Mouse (Mus musculus) lung, embryonic 15.5 days (tissue): ENCODE data around the gene Sik3. TPM values are rescaled to one million over a fixed set of nuclear protein-coding genes. Genes with fewer than 3 reads are reported as not detected.
A peak's percentile ranks its signal among the peaks of the same experiment; 100 is the strongest.

Experiments
- ATAC-seq: fragments of 200-750 bp; cut with Nextera tagmentation; 2 replicates; pipeline ENCODE4 v1.8.0; 2017; ENCODE audit warnings: moderate number of reproducible peaks, borderline replicate concordance; ENCODE audit not compliant: low FRiP score, low TSS enrichment; ENCODE audit errors: extremely low read depth
- H3K27ac ChIP-seq: fragments of 300-500 bp; sonication (generic); 2 replicates; pipeline ENCODE4 v1.5.1; 2015; ENCODE audit warnings: moderate library complexity, mild to moderate bottlenecking, inconsistent platforms
- H3K27me3 ChIP-seq: fragments of 300-500 bp; sonication (generic); 2 replicates; pipeline ENCODE4 v1.6.1; 2015; ENCODE audit warnings: inconsistent platforms
- H3K36me3 ChIP-seq: fragments of 300-500 bp; sonication (generic); 2 replicates; pipeline ENCODE4 v1.6.1; 2015; ENCODE audit warnings: inconsistent platforms
- H3K4me1 ChIP-seq: fragments of 300-500 bp; sonication (generic); 2 replicates; pipeline ENCODE4 v1.6.1; 2015; ENCODE audit warnings: inconsistent platforms
- H3K4me2 ChIP-seq: fragments of 300-500 bp; sonication (generic); 2 replicates; pipeline ENCODE4 v1.6.1; 2015; ENCODE audit warnings: inconsistent platforms, mild to moderate bottlenecking, moderate library complexity
- H3K4me3 ChIP-seq: fragments of 300-500 bp; sonication (generic); 2 replicates; pipeline ENCODE4 v1.5.1; 2015; ENCODE audit warnings: mild to moderate bottlenecking, inconsistent platforms
- H3K9ac ChIP-seq: fragments of 300-500 bp; sonication (generic); 2 replicates; pipeline ENCODE4 v1.6.1; 2015; ENCODE audit warnings: inconsistent platforms
- H3K9me3 ChIP-seq: fragments of 300-500 bp; sonication (generic); 2 replicates; pipeline ENCODE4 v1.6.1; 2016; ENCODE audit warnings: inconsistent platforms
- WGBS: fragments of 180-500 bp; shearing (Covaris S2); methylation state at CpG from one replicate; pipeline ENCODE4 v1.1.7; 2015; 5-methylcytosine and 5-hydroxymethylcytosine counted together
- polyA plus RNA-seq: library from polyadenylated mRNA; unstranded; fragments of >200 nt; fragmentation: Nextera tagmentation; extraction: Ambion mirVana; gene quantifications from 2 replicates; pipeline ENCODE4 v1.2.1, GENCODE M21; 2015

Sik3 gene
- polyA plus RNA-seq, 1 experiment from 2014 or later = 12.8 TPM

DNA sequence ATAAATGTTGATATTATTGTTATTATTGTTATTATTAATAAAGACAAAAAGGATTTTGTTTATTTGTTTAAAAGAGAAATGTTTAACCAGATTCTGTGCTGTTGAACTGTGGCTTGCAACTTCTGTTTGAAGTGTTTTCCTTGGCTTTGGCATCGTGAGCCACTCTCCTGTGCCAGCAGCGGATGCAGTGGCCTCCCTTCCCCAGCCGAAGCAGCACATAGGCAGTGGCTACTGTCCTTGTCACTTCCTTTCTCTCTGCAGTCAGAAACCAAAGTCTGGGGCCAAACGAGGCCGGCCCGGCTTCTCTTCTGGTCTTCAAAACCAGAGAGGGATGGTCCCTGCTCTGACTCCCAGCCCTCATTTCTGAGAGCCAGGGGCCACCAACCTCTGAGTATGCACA lies 210.5 kb downstream of the Sik3 start:
- Histone ChIP-seq H3K4me1 (no peaks in the 10 kb centered on the region), H3K36me3 (peaks cover 32% of the 10 kb centered on the region; the same call in 1 of the 2 replicates), H3K9me3 (no peaks in the 10 kb centered on the region), H3K9ac (no peak overlapping the region), H3K4me2 (no peak overlapping the region), H3K27ac (no peak overlapping the region), H3K27me3 (no peaks in the 10 kb centered on the region), H3K4me3 (no peak overlapping the region)
- ATAC-seq = no peak
- WGBS = 69% methylated on average over 6 of the region's 6 CpGs

GRCm38 (mm10) chr9:46224101-46224500 lies 211.5 kb downstream of the Sik3 start:
- Histone ChIP-seq H3K9ac (no peak overlapping the region), H3K36me3 (peaks cover 32% of the 10 kb centered on the region; the same call in 1 of the 2 replicates), H3K27me3 (no peaks in the 10 kb centered on the region), H3K9me3 (no peaks in the 10 kb centered on the region), H3K4me3 (no peak overlapping the region), H3K4me2 (no peak overlapping the region), H3K27ac (no peak overlapping the region), H3K4me1 (no peaks in the 10 kb centered on the region)
- no peak for ATAC-seq
- WGBS = 76% methylated on average over 3 of the region's 3 CpGs

DNA sequence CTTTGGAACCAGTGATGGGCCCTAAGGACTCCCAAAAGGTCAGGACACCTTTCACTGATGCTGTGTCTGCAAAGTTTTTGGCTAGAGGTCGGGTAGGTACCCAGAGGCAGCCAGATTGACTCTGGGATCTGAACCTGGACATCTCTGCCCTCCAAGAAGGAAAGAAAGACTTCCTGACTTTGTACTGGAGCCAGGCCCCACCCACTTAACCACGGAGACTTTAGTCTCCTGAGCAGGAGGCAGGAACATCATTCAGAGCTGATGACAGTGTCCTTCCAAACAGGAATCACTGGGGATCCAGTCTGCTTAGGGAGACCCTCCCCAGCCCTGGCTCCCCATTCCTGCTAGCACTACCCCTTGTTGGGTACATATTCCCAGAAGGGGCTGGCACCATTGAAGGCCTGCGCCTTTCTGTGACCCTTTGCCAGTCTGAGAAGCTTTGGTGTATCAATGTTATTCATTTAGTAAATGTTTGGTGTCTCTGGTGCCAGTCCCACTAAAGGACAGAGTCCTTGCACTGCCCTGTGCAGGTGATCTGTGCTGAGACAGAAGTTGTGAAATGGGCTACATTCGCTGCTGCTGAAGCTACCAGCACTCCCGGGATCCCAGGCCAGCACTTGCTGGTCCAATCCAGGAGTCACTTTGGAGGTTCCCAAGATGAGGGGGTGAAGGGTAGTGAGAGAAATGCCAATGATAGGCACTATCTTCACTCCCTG lies 212.5 kb downstream of the Sik3 start:
- H3K27ac ChIP-seq = no peak overlapping the region
- H3K4me1 ChIP-seq = peaks cover 6% of the 10 kb centered on the region
- H3K36me3 ChIP-seq = peaks cover 26% of the 10 kb centered on the region; the same call in 1 of the 2 replicates
- H3K27me3 ChIP-seq = no peaks in the 10 kb centered on the region
- H3K9me3 ChIP-seq = no peaks in the 10 kb centered on the region
- no peak for ATAC-seq
- H3K9ac ChIP-seq = no peak overlapping the region
- H3K4me2 ChIP-seq = no peak overlapping the region
- WGBS = 62% methylated on average over 5 of the region's 5 CpGs
- H3K4me3 ChIP-seq = no peak overlapping the region

DNA sequence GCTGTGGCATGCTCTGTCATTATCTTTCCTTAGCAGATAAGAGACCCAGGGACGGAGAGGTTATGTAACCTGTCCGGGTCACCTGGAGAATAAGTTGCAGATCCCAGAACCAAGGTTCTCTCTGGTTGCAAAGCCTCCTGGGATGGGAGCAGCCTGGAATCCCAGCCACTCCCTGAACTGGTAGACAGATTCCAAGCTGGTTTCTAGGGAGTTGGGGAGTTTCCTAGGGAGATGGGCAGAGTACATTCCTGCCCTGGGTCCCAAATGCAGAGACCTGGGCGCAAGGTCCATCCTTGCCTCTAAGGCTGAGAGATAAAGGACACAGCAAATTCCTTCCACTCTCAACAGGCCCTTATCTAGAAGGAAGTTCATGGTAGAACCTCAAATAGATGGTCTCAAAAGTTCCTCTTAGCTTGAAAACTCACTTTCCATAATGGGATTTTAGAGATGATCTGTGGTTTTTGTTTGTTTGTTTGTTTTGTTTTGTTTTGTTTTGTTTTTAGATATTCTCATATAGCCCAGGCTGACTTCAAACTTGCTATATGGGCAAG lies 214.5 kb downstream of the Sik3 start:
- Histone ChIP-seq H3K27me3 (no peaks in the 10 kb centered on the region), H3K4me2 (no peak overlapping the region), H3K4me3 (no peak overlapping the region), H3K36me3 (peaks cover 9% of the 10 kb centered on the region; the same call in 1 of the 2 replicates), H3K4me1 (peaks cover 13% of the 10 kb centered on the region), H3K27ac (no peak overlapping the region), H3K9me3 (no peaks in the 10 kb centered on the region), H3K9ac (no peak overlapping the region)
- no peak for ATAC-seq
- WGBS = 78% methylated on average over 3 of the region's 3 CpGs

DNA sequence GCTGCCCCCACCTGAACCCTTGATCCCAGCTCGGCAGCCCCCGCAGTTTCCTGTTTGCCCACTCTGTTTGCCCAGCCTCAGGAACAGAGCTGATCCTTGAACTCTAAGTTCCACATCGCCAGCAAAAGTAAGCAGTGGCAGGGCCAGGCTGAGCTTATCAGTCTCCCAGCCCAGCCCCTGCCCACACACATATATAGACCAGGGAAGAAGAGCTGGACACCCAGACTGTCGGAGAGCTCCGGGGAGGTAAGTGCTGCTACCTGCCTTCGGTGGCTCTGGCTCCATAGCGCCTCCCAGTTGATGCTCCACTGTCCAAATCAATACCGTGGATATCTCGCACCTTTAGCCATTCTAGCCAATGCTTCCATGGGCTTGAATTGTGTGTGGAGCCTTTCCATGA lies 215.9 kb downstream of the Sik3 start, which contains the start of gene Apoa1:
TSS of gene Apoa1 (plus strand) at position 90 of the 400 bp plus-strand sequence.
- no peak within 1 kb of the TSS for H3K27ac ChIP-seq
- no peak within 1 kb of the TSS for H3K4me3 ChIP-seq
- no peaks in the 10 kb centered on the region for H3K27me3 ChIP-seq
- WGBS = 32% methylated on average over 9 of the region's 9 CpGs
- H3K4me1 ChIP-seq = peaks cover 13% of the 10 kb centered on the region
- H3K9ac ChIP-seq = no peak within 1 kb of the TSS
- no peak for ATAC-seq
- no peak within 1 kb of the TSS for H3K4me2 ChIP-seq
- no peaks in the 10 kb centered on the region for H3K36me3 ChIP-seq
- H3K9me3 ChIP-seq = no peaks in the 10 kb centered on the region

DNA sequence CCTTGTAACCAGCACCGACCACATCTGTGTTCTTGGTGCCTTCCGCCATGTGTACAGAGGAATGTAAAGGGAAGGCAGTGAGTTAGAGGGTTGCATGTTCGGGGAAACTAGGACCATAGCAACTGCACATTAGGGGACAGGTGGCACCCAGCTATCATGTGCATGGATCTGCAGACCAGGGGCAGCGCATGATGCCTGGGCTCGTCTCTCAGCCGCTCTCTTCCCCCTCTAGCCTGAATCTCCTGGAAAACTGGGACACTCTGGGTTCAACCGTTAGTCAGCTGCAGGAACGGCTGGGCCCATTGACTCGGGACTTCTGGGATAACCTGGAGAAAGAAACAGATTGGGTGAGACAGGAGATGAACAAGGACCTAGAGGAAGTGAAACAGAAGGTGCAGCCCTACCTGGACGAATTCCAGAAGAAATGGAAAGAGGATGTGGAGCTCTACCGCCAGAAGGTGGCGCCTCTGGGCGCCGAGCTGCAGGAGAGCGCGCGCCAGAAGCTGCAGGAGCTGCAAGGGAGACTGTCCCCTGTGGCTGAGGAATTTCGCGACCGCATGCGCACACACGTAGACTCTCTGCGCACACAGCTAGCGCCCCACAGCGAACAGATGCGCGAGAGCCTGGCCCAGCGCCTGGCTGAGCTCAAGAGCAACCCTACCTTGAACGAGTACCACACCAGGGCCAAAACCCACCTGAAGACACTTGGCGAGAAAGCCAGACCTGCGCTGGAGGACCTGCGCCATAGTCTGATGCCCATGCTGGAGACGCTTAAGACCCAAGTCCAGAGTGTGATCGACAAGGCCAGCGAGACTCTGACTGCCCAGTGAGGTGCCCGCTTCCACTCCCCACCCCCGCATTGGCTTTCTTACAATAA lies 217.2 kb downstream of the Sik3 start:
- no peaks in the 10 kb centered on the region for H3K36me3 ChIP-seq
- peak overlapping the region; percentile 49 for H3K9ac ChIP-seq
- H3K4me2 ChIP-seq = peak overlapping the region; percentile 87
- H3K9me3 ChIP-seq = no peaks in the 10 kb centered on the region
- H3K27ac ChIP-seq = no peak overlapping the region
- peak overlapping the region; percentile 46 for H3K4me3 ChIP-seq
- peak; percentile 85 for ATAC-seq
- H3K4me1 ChIP-seq = peaks cover 13% of the 10 kb centered on the region
- H3K27me3 ChIP-seq = no peaks in the 10 kb centered on the region
- WGBS = 15% methylated on average over 37 of the region's 37 CpGs

DNA sequence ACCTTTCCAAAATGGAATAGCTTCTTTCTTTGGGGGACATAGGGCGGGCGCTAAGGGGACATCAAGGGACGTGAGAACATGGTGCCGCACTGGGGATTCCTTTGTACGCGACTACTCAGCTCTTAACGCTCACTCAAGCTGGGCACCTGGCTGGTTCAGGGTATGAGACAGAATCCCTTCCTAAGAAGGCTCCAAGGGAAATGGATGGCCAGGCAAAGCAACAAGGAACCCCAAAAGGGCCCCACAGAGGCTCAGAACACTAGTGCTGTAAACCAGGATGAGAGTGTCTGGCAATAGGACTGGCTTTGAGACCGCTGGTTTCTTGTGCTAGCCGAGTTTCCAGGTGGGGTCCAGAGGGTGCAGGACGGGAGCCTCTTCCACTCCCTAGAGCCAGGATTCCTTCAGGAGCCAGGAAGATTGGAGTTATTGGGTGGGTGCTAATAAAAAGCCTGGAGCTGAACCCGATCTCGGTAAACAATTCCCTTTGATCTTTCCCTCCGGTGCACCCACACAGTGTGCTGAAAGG lies 217.9 kb downstream of the Sik3 start:
- WGBS = 11% methylated on average over 13 of the region's 13 CpGs
- no peaks in the 10 kb centered on the region for H3K36me3 ChIP-seq
- no peak overlapping the region for H3K27ac ChIP-seq
- peak overlapping the region; percentile 46 for H3K4me3 ChIP-seq
- H3K27me3 ChIP-seq = no peaks in the 10 kb centered on the region
- peak overlapping the region; percentile 87 for H3K4me2 ChIP-seq
- no peaks in the 10 kb centered on the region for H3K9me3 ChIP-seq
- H3K4me1 ChIP-seq = peaks cover 13% of the 10 kb centered on the region
- ATAC-seq = no peak
- H3K9ac ChIP-seq = peak overlapping the region; percentile 49

- Histone ChIP-seq H3K27ac (no peak overlapping the region), H3K9me3 (no peaks in the 10 kb centered on the region), H3K4me3 (no peak overlapping the region), H3K9ac (no peak overlapping the region), H3K4me1 (peaks cover 6% of the 10 kb centered on the region; the same call in 1 of the 2 replicates), H3K4me2 (no peak overlapping the region), H3K27me3 (no peaks in the 10 kb centered on the region), H3K36me3 (no peaks in the 10 kb centered on the region)
- ATAC-seq = no peak
- 90% methylated on average over 6 of the region's 6 CpGs for WGBS
These were observed 222.6 kb downstream of the Sik3 start for GRCm38 (mm10) chr9:46235196-46235595.

DNA sequence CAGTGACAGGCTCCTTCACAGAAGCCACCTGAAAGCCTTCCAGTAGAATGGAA lies 222.8 kb downstream of the Sik3 start, which contains the start of gene Apoc3:
TSS of gene Apoc3 (minus strand) at position 41 of the 53 bp plus-strand sequence.
- H3K4me1 ChIP-seq = peaks cover 4% of the 10 kb centered on the region; the same call in 1 of the 2 replicates
- H3K9me3 ChIP-seq = no peaks in the 10 kb centered on the region
- no peaks in the 10 kb centered on the region for H3K27me3 ChIP-seq
- ATAC-seq = no peak
- H3K4me2 ChIP-seq = no peak within 1 kb of the TSS
- no peaks in the 10 kb centered on the region for H3K36me3 ChIP-seq
- no peak within 1 kb of the TSS for H3K4me3 ChIP-seq
- H3K9ac ChIP-seq = no peak within 1 kb of the TSS
- no peak within 1 kb of the TSS for H3K27ac ChIP-seq

DNA sequence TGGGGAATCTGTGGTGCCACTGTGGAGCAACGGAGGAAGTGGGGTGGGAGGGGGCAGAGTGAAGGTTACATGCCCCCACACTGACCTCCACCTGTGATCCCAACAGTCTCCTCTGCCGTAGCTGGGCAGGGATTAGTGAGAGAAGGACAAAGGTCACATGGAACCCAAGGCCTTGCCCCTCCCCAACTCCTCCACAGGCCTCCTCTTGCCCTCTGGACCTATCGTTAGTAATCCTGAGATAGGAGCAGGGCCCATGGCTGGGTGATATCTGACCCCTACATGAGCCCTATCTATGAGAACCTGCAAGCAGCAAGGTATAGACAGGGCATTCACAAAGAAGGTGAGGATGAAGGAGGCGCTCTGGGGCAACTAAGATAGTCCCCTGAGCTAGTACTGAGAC lies 223.0 kb downstream of the Sik3 start:
- no peak for ATAC-seq

GRCm38 (mm10) chr9:46238850-46239249 lies 226.2 kb downstream of the Sik3 start:
- H3K27ac ChIP-seq = no peak overlapping the region
- H3K36me3 ChIP-seq = no peaks in the 10 kb centered on the region
- no peaks in the 10 kb centered on the region for H3K9me3 ChIP-seq
- 80% methylated on average over 7 of the region's 7 CpGs for WGBS
- no peaks in the 10 kb centered on the region for H3K27me3 ChIP-seq
- no peak overlapping the region for H3K4me2 ChIP-seq
- no peaks in the 10 kb centered on the region for H3K4me1 ChIP-seq
- H3K4me3 ChIP-seq = no peak overlapping the region
- no peak overlapping the region for H3K9ac ChIP-seq
- no peak for ATAC-seq

More for the DNA sequence above, 223.0 kb downstream of the Sik3 start:
- Histone ChIP-seq H3K36me3 (no peaks in the 10 kb centered on the region), H3K4me2 (no peak overlapping the region), H3K4me3 (no peak overlapping the region), H3K27me3 (no peaks in the 10 kb centered on the region), H3K9ac (no peak overlapping the region), H3K4me1 (0 out of 2 replicates have a peak, but pooled peaks cover 2% of the 10 kb centered on the region), H3K27ac (no peak overlapping the region), H3K9me3 (no peaks in the 10 kb centered on the region)
- 47% methylated on average over 4 of the region's 4 CpGs for WGBS
